Comparison of ENCODE assay signal across 24 mouse cellular contexts in the genomic region with DNA sequence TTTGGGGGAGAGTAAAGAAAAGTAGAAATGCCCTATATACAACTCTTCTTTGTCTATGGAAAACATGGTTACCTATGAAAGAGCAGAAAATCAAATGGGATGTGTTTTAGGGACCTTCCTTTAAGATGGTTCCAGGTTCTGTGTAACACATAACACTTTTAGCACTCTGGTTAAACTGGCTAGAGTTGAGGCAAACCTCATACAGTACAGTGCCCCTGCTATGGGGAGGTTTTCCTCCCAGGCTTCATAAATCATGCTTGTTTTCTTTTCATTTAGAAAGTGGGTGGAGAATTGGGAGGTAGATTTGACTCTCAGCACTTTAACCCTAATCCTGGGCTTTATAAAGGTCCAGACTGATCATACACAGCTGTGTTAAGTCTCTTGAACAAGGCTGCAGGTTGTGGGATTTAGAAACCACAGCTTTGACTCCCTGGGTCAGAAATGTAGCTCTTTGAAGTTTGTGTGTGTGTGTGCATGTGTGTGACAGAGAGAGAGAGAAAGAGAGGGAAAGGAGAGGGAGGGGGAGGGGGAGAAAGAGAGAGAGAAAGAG. TPM values are rescaled to one million over a fixed set of nuclear protein-coding genes. Genes with fewer than 3 reads are reported as not detected.
"Had no signal": no experiment of that assay in that cellular context is flagged by ENCODE, and none has a peak within 500 bp of the region (broad histone marks: within the 10 kb centered on the region; RNA-seq: fewer than 3 reads in every experiment).

No protein-coding gene starts in this region.

- H3K4me3 ChIP-seq: midbrain, embryonic 10.5 days; midbrain, embryonic 12.5 days; myocyte; neural tube, embryonic 13.5 days; neural tube, embryonic 15.5 days had no signal

- H3K9ac ChIP-seq: lung, embryonic 14.5 days; midbrain, embryonic 12.5 days; neural tube, embryonic 13.5 days; neural tube, embryonic 15.5 days had no signal

- H3K36me3 ChIP-seq: midbrain, embryonic 10.5 days; midbrain, embryonic 12.5 days; neural tube, embryonic 13.5 days; neural tube, embryonic 15.5 days had no signal

- H3K4me1 ChIP-seq: midbrain, embryonic 10.5 days; midbrain, embryonic 12.5 days; neural tube, embryonic 13.5 days; neural tube, embryonic 15.5 days had no signal

- H3K27me3 ChIP-seq: midbrain, embryonic 12.5 days; neural tube, embryonic 13.5 days; neural tube, embryonic 15.5 days had no signal

- H3K9me3 ChIP-seq: midbrain, embryonic 10.5 days; midbrain, embryonic 12.5 days; neural tube, embryonic 13.5 days; neural tube, embryonic 15.5 days had no signal

- ATAC-seq: midbrain, embryonic 16.5 days had no signal

- DNase-seq: lung, adult 18-20 months; lung, embryonic 14.5 days; lung, postnatal 10 days; lung, postnatal 4 days; midbrain, embryonic 14.5 days; retina, postnatal 1 day; right cerebral cortex, adult 18-20 months; right cerebral cortex, postnatal 25 days; right cerebral cortex, postnatal 4 days; spleen, adult 18-20 months; thymus, adult 18-20 months; thymus, postnatal 25 days; thymus, postnatal 4 days had no signal

- H3K4me2 ChIP-seq: lung, embryonic 14.5 days; midbrain, embryonic 12.5 days; neural tube, embryonic 13.5 days; neural tube, embryonic 15.5 days had no signal

- H3K27ac ChIP-seq: midbrain, embryonic 10.5 days; midbrain, embryonic 12.5 days; neural tube, embryonic 13.5 days; neural tube, embryonic 15.5 days had no signal

RNA-seq across cellular contexts. Expression of a gene that starts 53.3 kb away (rescaled TPM):
- polyA plus RNA-seq: lung, embryonic 14.5 days; lung, embryonic 16.5 days; midbrain, embryonic 10.5 days; midbrain, embryonic 16.5 days; myocyte; neural tube, embryonic 11.5 days; small intestine, adult 2 months; stomach, embryonic 14.5 days; urinary bladder, adult 2 months had no signal
